Mouse (Mus musculus) bone marrow macrophage, adult 2 months (primary cell): Measurements from ENCODE around the gene Tnf.

ENCODE experiments used
- CTCF ChIP-seq: IDR thresholded peaks from 2 replicates; pipeline ENCODE4 v1.5.1; 2012; ENCODE audit warnings: low read depth, mild to moderate bottlenecking, low read length, moderate library complexity
- POLR2A ChIP-seq: IDR thresholded peaks from 2 replicates; pipeline ENCODE4 v1.6.1; 2012; ENCODE audit warnings: mild to moderate bottlenecking, low read depth, low read length, borderline replicate concordance

- TF ChIP-seq CTCF (no peak), POLR2A (no peak)
These were observed 48.7 kb upstream of the Tnf start for GRCm38 (mm10) chr17:35250348-35251120.
